ENCODE assay signal across 10 mouse cellular contexts in genomic region chr3:106788440-106788887, GRCm38 (mm10). TPM values are rescaled to one million over a fixed set of nuclear protein-coding genes. Genes with fewer than 3 reads are reported as not detected.
DNase-seq lines count a peak whose midpoint lies in the region; ATAC-seq and TF ChIP-seq lines count a peak whose summit lies in the region.
"Had no signal": no experiment of that assay in that cellular context is flagged by ENCODE, and none has a peak within 500 bp of the region (broad histone marks: within the 10 kb centered on the region; RNA-seq: fewer than 3 reads in every experiment).

No protein-coding gene starts in this region.

- no peaks in the 10 kb centered on the region for H3K4me1 ChIP-seq in heart, embryonic 16.5 days (ENCODE audit: control insufficient read depth, insufficient read depth, low read length)
- no peaks in the 10 kb centered on the region for H3K4me1 ChIP-seq in G1E (ENCODE audit: insufficient read depth, low read depth, low read length)
- no peaks in the 10 kb centered on the region for H3K4me1 ChIP-seq in liver, embryonic 16.5 days (ENCODE audit: control insufficient read depth, low read depth, low read length)
- no peaks in the 10 kb centered on the region for H3K4me1 ChIP-seq in forebrain, embryonic 10.5 days

- H3K4me2 ChIP-seq in heart, embryonic 16.5 days (ENCODE audit: low read depth, low read length): no peak overlapping the region
- no peak overlapping the region for H3K4me2 ChIP-seq in liver, embryonic 16.5 days (ENCODE audit: low read depth, low read length)

- TF ChIP-seq CTCF in G1E (IDR thresholded peaks at IDR 0.05; ENCODE audit: low read depth, low read length): no peak

- intact Hi-C loops in heart, postnatal 36 days (cut with DNase I): no loop called here

- peak; percentile 45 for ATAC-seq in heart, embryonic 16.5 days (replicated peaks; ENCODE audit: extremely low read depth, insufficient read depth, low FRiP score)
- ATAC-seq in G1E (ENCODE audit: extremely low read depth, insufficient number of reproducible peaks, low FRiP score, poor library complexity, severe bottlenecking): peak; percentile 69
- peak; percentile 64 for ATAC-seq in liver, embryonic 16.5 days (ENCODE audit: low read depth)

- WGBS in heart, embryonic 16.5 days: 24% methylated on average over 2 of the region's 2 CpGs
- WGBS in liver, embryonic 16.5 days (ENCODE audit: insufficient replicate concordance): 10% methylated on average over 2 of the region's 2 CpGs
- 57% methylated on average over 2 of the region's 2 CpGs for WGBS in forebrain, embryonic 10.5 days

- H3K36me3 ChIP-seq in heart, embryonic 16.5 days (ENCODE audit: control insufficient read depth, insufficient read depth): no peaks in the 10 kb centered on the region
- no peaks in the 10 kb centered on the region for H3K36me3 ChIP-seq in G1E (replicated peaks)
- H3K36me3 ChIP-seq in liver, embryonic 16.5 days (ENCODE audit: control insufficient read depth, insufficient read depth): no peaks in the 10 kb centered on the region
- no peaks in the 10 kb centered on the region for H3K36me3 ChIP-seq in forebrain, embryonic 10.5 days (replicated peaks)

- H3K9me3 ChIP-seq in heart, embryonic 16.5 days (replicated peaks; ENCODE audit: control insufficient read depth, low read length): no peaks in the 10 kb centered on the region
- H3K9me3 ChIP-seq in G1E (replicated peaks): no peaks in the 10 kb centered on the region
- no peaks in the 10 kb centered on the region for H3K9me3 ChIP-seq in liver, embryonic 16.5 days (replicated peaks; ENCODE audit: control insufficient read depth, low read length)
- no peaks in the 10 kb centered on the region for H3K9me3 ChIP-seq in forebrain, embryonic 10.5 days

- DNase-seq in heart, postnatal 36 days: no peak
- DNase-seq in 3T3-L1 (ENCODE audit: low read depth, low spot score) (peak; percentile 84), G1E (ENCODE audit: low spot score) (no peak), MN1 (ENCODE audit: low spot score) (no peak)
- no peak for DNase-seq in forebrain, embryonic 10.5 days (ENCODE audit: extremely low spot score, low spot score)
- DNase-seq in cerebellum, postnatal 14 days: no peak

- H3K9ac ChIP-seq in heart, embryonic 16.5 days (ENCODE audit: low read length): no peak overlapping the region
- no peak overlapping the region for H3K9ac ChIP-seq in liver, embryonic 16.5 days (ENCODE audit: low read depth, low read length)

- H3K4me3 ChIP-seq in heart, embryonic 16.5 days (ENCODE audit: low read length): no peak overlapping the region
- H3K4me3 ChIP-seq in G1E (ENCODE audit: low read depth, low read length): no peak overlapping the region
- H3K4me3 ChIP-seq in liver, embryonic 16.5 days (ENCODE audit: low read depth, low read length): peak overlapping the region; percentile 7
- no peak overlapping the region for H3K4me3 ChIP-seq in forebrain, embryonic 10.5 days

- peak overlapping the region; percentile 59 for H3K27ac ChIP-seq in heart, embryonic 16.5 days (ENCODE audit: low read length)
- 0 out of 2 replicates have a peak overlapping the region, but pooled peaks have one; percentile 16 for H3K27ac ChIP-seq in liver, embryonic 16.5 days (ENCODE audit: low read length)
- no peak overlapping the region for H3K27ac ChIP-seq in forebrain, embryonic 10.5 days

- no peaks in the 10 kb centered on the region for H3K27me3 ChIP-seq in heart, embryonic 16.5 days (ENCODE audit: control insufficient read depth, insufficient read depth, low read length)
- H3K27me3 ChIP-seq in G1E (ENCODE audit: insufficient read depth, low read length): no peaks in the 10 kb centered on the region
- no peaks in the 10 kb centered on the region for H3K27me3 ChIP-seq in liver, embryonic 16.5 days (ENCODE audit: control insufficient read depth, insufficient read depth, low read depth, low read length)
- H3K27me3 ChIP-seq in forebrain, embryonic 10.5 days (ENCODE audit: poor library complexity, severe bottlenecking): no peaks in the 10 kb centered on the region

RNA-seq across cellular contexts. Expression of gene Cd53, which starts 1.5 kb away (rescaled TPM):
- polyA plus RNA-seq in heart, embryonic 16.5 days (2015; fragmentation: Nextera tagmentation; extraction: Ambion mirVana): 9.3 and 13.5 TPM in 2 replicates
- total RNA-seq in heart, postnatal 36 days (2021): 1 to 10 TPM; 5.8 to 6.0 TPM
- total RNA-seq in G1E (2014; fragmentation: Nextera tagmentation) (2.2 and 3.1 TPM in 2 replicates), G1E (2017) (87.3 and 103 TPM in 2 replicates)
- polyA plus RNA-seq in G1E (2012): 0.02 and 0.03 TPM in 2 replicates
- polyA plus RNA-seq in liver, embryonic 16.5 days (2015; fragmentation: Nextera tagmentation; extraction: Ambion mirVana): 30.2 and 32.9 TPM in 2 replicates
- polyA plus RNA-seq in forebrain, embryonic 10.5 days (2016; fragmentation: Nextera tagmentation; extraction: Ambion mirVana): 2.3 and 2.9 TPM in 2 replicates

RNA-seq across cellular contexts. Expression of gene Olfr266, which starts 37.6 kb away (rescaled TPM):
- not detected in 2 replicates for polyA plus RNA-seq in heart, embryonic 16.5 days (2015; fragmentation: Nextera tagmentation; extraction: Ambion mirVana)
- total RNA-seq in heart, postnatal 36 days (2021): not detected
- total RNA-seq in G1E (2014; fragmentation: Nextera tagmentation) (not detected in 2 replicates), G1E (2017) (0.23 and 0.27 TPM in 2 replicates)
- not detected in 2 replicates for polyA plus RNA-seq in G1E (2012)
- not detected in 2 replicates for polyA plus RNA-seq in liver, embryonic 16.5 days (2015; fragmentation: Nextera tagmentation; extraction: Ambion mirVana)
- polyA plus RNA-seq in forebrain, embryonic 10.5 days (2016; fragmentation: Nextera tagmentation; extraction: Ambion mirVana): not detected in 2 replicates
- total RNA-seq: midbrain, postnatal 0 days had no signal
- polyA plus RNA-seq: limb, embryonic 11.5 days; midbrain, postnatal 0 days had no signal
